Mouse (Mus musculus) CH12.LX (cell line): Measurements from ENCODE around the gene Brd3os. TPM values are rescaled to one million over a fixed set of nuclear protein-coding genes. Genes with fewer than 3 reads are reported as not detected.

Experiments
- DNase-seq: peaks from one replicate; pipeline ENCODE4 v3.0.0-alpha.2; 2013; ENCODE audit errors: extremely low read depth
- H3K27ac ChIP-seq: 2 replicates; pipeline ENCODE4 v1.5.1; 2012; ENCODE audit warnings: low read depth, mild to moderate bottlenecking, control low read depth, moderate library complexity; ENCODE audit not compliant: insufficient read depth
- H3K27me3 ChIP-seq: replicated peaks from 2 replicates; pipeline ENCODE3; 2012; ENCODE audit warnings: inconsistent platforms
- H3K36me3 ChIP-seq, 2 experiments: replicated peaks in 1 of 2; 2 replicates each; pipeline versions ENCODE3 to v1.6.1; 2012; ENCODE audit warnings: inconsistent platforms in 1 of 2, low read length in 1 of 2, mild to moderate bottlenecking in 1 of 2, mixed read lengths in 1 of 2, moderate library complexity in 1 of 2; ENCODE audit not compliant: control insufficient read depth in 1 of 2, insufficient read depth in 1 of 2
- H3K4me1 ChIP-seq, 2 experiments: 2 replicates each; pipeline ENCODE4 v1.6.1; 2012; ENCODE audit warnings: inconsistent platforms in 1 of 2, moderate library complexity in 1 of 2; ENCODE audit not compliant: insufficient read depth in 2 of 2, control insufficient read depth in 1 of 2
- H3K4me2 ChIP-seq: 2 replicates; pipeline ENCODE4 v1.6.1; 2012; ENCODE audit warnings: low read depth, mild to moderate bottlenecking, control low read depth; ENCODE audit not compliant: poor library complexity, insufficient read depth, severe bottlenecking
- H3K4me3 ChIP-seq, 3 experiments: fragments of 150-350 bp in 1 of 3; sonication (generic) in 1 of 3; replicated peaks in 1 of 3; 2 replicates each; pipeline versions ENCODE3 to v1.5.1; 2011 to 2012; ENCODE audit warnings: low read depth in 2 of 3, low read length in 2 of 3, mild to moderate bottlenecking in 2 of 3, moderate library complexity in 2 of 3, control low read depth in 1 of 3, improper control_type of control experiment in 1 of 3, inconsistent platforms in 1 of 3, mixed read lengths in 1 of 3; ENCODE audit not compliant: poor library complexity in 1 of 3
- H3K79me2 ChIP-seq: replicated peaks from 2 replicates; pipeline ENCODE4 v1.6.1; 2012; ENCODE audit warnings: mild to moderate bottlenecking, moderate library complexity; ENCODE audit not compliant: control insufficient read depth, poor library complexity, insufficient read depth, severe bottlenecking; ENCODE audit errors: extremely low read depth
- H3K9ac ChIP-seq: 2 replicates; pipeline ENCODE4 v1.6.1; 2012; ENCODE audit warnings: low read depth, mild to moderate bottlenecking, control low read depth, moderate library complexity; ENCODE audit not compliant: insufficient read depth
- H3K9me3 ChIP-seq: replicated peaks from 2 replicates; pipeline ENCODE3; 2012; ENCODE audit warnings: low read length, inconsistent platforms, mixed read lengths
- BHLHE40 ChIP-seq: IDR thresholded peaks from 2 replicates; pipeline ENCODE4 v1.6.1; 2011; ENCODE audit warnings: mild to moderate bottlenecking, low read depth, low read length, improper control_type of control experiment
- CHD2 ChIP-seq: IDR thresholded peaks from 2 replicates; pipeline ENCODE4 v1.6.1; 2011; ENCODE audit warnings: low read length, improper control_type of control experiment
- ELF1 ChIP-seq: IDR thresholded peaks from 2 replicates; pipeline ENCODE4 v1.6.1; 2014; ENCODE audit warnings: low read depth, mild to moderate bottlenecking, inconsistent platforms, low read length, improper control_type of control experiment
- EP300 ChIP-seq: IDR thresholded peaks from 2 replicates; pipeline ENCODE4 v1.6.1; 2011; ENCODE audit warnings: low read length, improper control_type of control experiment
- HCFC1 ChIP-seq: IDR thresholded peaks from 2 replicates; pipeline ENCODE4 v1.6.1; 2012; ENCODE audit warnings: low read depth, mild to moderate bottlenecking, inconsistent platforms, low read length, improper control_type of control experiment
- JUN ChIP-seq: IDR thresholded peaks from 2 replicates; pipeline ENCODE4 v1.6.1; 2011; ENCODE audit warnings: low read depth, mild to moderate bottlenecking, low read length, improper control_type of control experiment, moderate library complexity; ENCODE audit not compliant: insufficient read depth
- KAT2A ChIP-seq: IDR thresholded peaks from 2 replicates; pipeline ENCODE4 v1.6.1; 2012; ENCODE audit warnings: low read length, improper control_type of control experiment, inconsistent platforms; ENCODE audit not compliant: insufficient replicate concordance
- MAX ChIP-seq: IDR thresholded peaks from 2 replicates; pipeline ENCODE4 v1.6.1; 2011; ENCODE audit warnings: low read length, improper control_type of control experiment
- MAZ ChIP-seq: IDR thresholded peaks from 2 replicates; pipeline ENCODE4 v1.6.1; 2012; ENCODE audit warnings: low read depth, mild to moderate bottlenecking, inconsistent platforms, low read length, improper control_type of control experiment, moderate library complexity
- MEF2A ChIP-seq: IDR thresholded peaks from 2 replicates; pipeline ENCODE4 v1.6.1; 2014; ENCODE audit warnings: low read depth, mild to moderate bottlenecking, inconsistent platforms, low read length, improper control_type of control experiment, borderline replicate concordance
- MXI1 ChIP-seq: IDR thresholded peaks from 2 replicates; pipeline ENCODE4 v1.6.1; 2011; ENCODE audit warnings: mild to moderate bottlenecking, low read depth, low read length, improper control_type of control experiment
- NELFE ChIP-seq: IDR thresholded peaks from 2 replicates; pipeline ENCODE4 v1.6.1; 2011; ENCODE audit warnings: low read depth, low read length, improper control_type of control experiment
- POLR2A ChIP-seq: IDR thresholded peaks from 2 replicates; pipeline ENCODE4 v1.6.1; 2011; ENCODE audit warnings: low read depth, mild to moderate bottlenecking, improper control_type of control experiment, low read length
- RCOR1 ChIP-seq: conservative IDR thresholded peaks from 2 replicates; pipeline ENCODE4 v1.6.1; 2012; ENCODE audit warnings: low read depth, mild to moderate bottlenecking, inconsistent platforms, low read length, improper control_type of control experiment
- SMC3 ChIP-seq: IDR thresholded peaks from 2 replicates; pipeline ENCODE4 v1.6.1; 2011; ENCODE audit warnings: low read depth, low read length, improper control_type of control experiment
- TBP ChIP-seq: conservative IDR thresholded peaks from 2 replicates; pipeline ENCODE4 v1.6.1; 2011; ENCODE audit warnings: low read depth, low read length, improper control_type of control experiment
- USF1 ChIP-seq: IDR thresholded peaks from 2 replicates; pipeline ENCODE4 v1.6.1; 2014; ENCODE audit warnings: low read depth, mild to moderate bottlenecking, inconsistent platforms, low read length, improper control_type of control experiment
- USF2 ChIP-seq: conservative IDR thresholded peaks from 2 replicates; pipeline ENCODE4 v1.6.1; 2011; ENCODE audit warnings: low read depth, low read length, improper control_type of control experiment
- ZMIZ1 ChIP-seq: IDR thresholded peaks from 2 replicates; pipeline ENCODE4 v1.6.1; 2012; ENCODE audit warnings: low read depth, mild to moderate bottlenecking, inconsistent platforms, low read length, improper control_type of control experiment
- ZNF384 ChIP-seq: IDR thresholded peaks from 2 replicates; pipeline ENCODE4 v1.6.1; 2012; ENCODE audit warnings: low read depth, low read length, improper control_type of control experiment, inconsistent platforms
- dilution Hi-C: fragments of 300-500 bp; cut with MboI; formaldehyde crosslinking; loops from 2 replicates; pipeline ENCODE4 v1.14.3; 2020; ENCODE audit warnings: low sequenced_read_pairs; ENCODE audit not compliant: extremely low pct_unique_long_range_greater_than_20kb, extremely low pct_ligation_motif_present
- in situ Hi-C: fragments of 300-500 bp; cut with MboI; formaldehyde crosslinking; loops from 3 replicates; pipeline ENCODE4 v1.14.3; 2019; ENCODE audit warnings: low sequenced_read_pairs, low pct_ligation_motif_present, low pct_unique_long_range_greater_than_20kb, mixed read lengths
- polyA plus RNA-seq: library from polyadenylated mRNA; unstranded; fragments of >175 nt; gene quantifications from 2 replicates; pipeline ENCODE4 v1.2.1, GENCODE M21; 2012; ENCODE audit warnings: low read depth; ENCODE audit not compliant: insufficient read length
- total RNA-seq, 2 experiments: library from RNA; depleted of rRNA; stranded (reverse); fragments of 300-350 nt in 1 of 2; fragments of >200 nt in 1 of 2; gene quantifications; 2 replicates each; pipeline ENCODE4 v1.2.3; 2012 to 2014

The Brd3os gene
- total and polyA plus RNA-seq, 3 experiments: 1.2 to 2.1 (median 1.8) TPM

DNA sequence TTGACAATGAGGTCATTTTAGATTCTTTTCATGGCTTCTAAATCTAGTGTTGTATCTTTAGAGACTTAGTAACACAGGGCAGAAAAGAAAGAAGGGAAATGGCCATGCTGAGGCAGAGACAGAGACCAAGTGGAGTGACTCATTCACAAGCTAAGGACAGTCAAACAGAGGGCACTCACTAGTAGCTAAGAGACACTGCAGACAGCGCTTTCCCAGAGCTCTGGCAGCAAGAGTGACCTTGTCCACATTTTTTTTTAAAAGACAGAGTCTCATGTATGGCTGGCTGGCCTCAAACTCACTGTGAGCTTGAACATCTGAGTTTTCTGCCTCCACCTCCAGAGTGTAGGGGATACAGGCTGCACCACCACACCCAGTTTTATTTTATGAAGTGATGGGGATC, 4.2 kb upstream of the Brd3os start:
- Histone ChIP-seq H3K27ac (no peak overlapping the region), H3K36me3 (no peaks in the 10 kb centered on the region), H3K4me3 (no peak overlapping the region), H3K4me2 (0 out of 2 replicates have a peak overlapping the region, but pooled peaks have one; percentile 3), H3K27me3 (no peaks in the 10 kb centered on the region), H3K4me1 (peaks cover 14 to 33% of the 10 kb centered on the region in 2 experiments), H3K79me2 (no peaks in the 10 kb centered on the region), H3K9ac (no peak overlapping the region), H3K9me3 (no peaks in the 10 kb centered on the region)
- in situ Hi-C loops (loop anchor here (25.0 kb wide), 1 partner anchor 351 kb away; the partner anchor contains the start of gene Adamtsl2), dilution Hi-C loops (no loop called here)
- TF ChIP-seq MEF2A (no peak), NELFE (no peak), EP300 (no peak), BHLHE40 (no peak), ZMIZ1 (no peak), CHD2 (no peak), RCOR1 (no peak), ZNF384 (no peak), MAZ (no peak), USF1 (no peak), HCFC1 (no peak), USF2 (no peak), MXI1 (no peak), SMC3 (no peak), JUN (no peak), MAX (no peak), KAT2A (no peak), POLR2A (no peak)
- DNase-seq: no peak

DNA sequence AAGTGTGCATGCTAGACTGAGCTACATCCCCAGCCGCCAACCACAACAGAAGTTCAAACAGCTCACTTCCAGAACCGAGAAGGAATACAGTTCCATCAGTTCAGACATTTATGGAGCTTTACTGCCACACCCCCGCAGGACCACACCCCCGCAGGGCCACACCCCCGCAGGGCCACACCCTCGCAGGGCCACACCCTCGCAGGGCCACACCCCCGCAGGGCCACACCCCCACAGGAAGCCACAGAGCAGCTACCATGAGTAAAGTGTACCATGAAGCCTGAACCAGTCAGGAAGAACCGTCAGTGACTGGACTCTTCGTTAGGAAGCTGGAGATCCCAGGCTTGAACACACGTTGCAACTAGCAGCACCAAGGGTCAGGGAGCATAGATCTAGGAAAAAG, 3.8 kb upstream of the Brd3os start:
- no peaks in the 10 kb centered on the region for H3K9me3 ChIP-seq
- H3K27ac ChIP-seq: no peak overlapping the region
- H3K4me2 ChIP-seq: 0 out of 2 replicates have a peak overlapping the region, but pooled peaks have one; percentile 3
- H3K36me3 ChIP-seq: no peaks in the 10 kb centered on the region
- no peaks in the 10 kb centered on the region for H3K79me2 ChIP-seq
- H3K4me3 ChIP-seq: no peak overlapping the region
- DNase-seq: peak; percentile 74
- TF ChIP-seq KAT2A: no peak
- peak; percentile 36; the same call in 1 of the 2 replicates for TF ChIP-seq ELF1
- no peak for TF ChIP-seq CHD2
- no peak for TF ChIP-seq TBP
- TF ChIP-seq, all 38 proteins: peak for 1
- Histone ChIP-seq H3K4me1 (peaks cover 15 to 34% of the 10 kb centered on the region in 2 experiments), H3K27me3 (no peaks in the 10 kb centered on the region), H3K9ac (no peak overlapping the region)
- in situ Hi-C loops (loop anchor here (25.0 kb wide), 1 partner anchor 351 kb away; the partner anchor contains the start of gene Adamtsl2), dilution Hi-C loops (no loop called here)
